Mouse (Mus musculus) heart, embryonic 16.5 days (tissue): ENCODE measurements at regions not wholly inside any gene's neighbourhood (a gene's known extent, or its start where the extent isn't known, plus 50 kb on each side); places are given as distances from the start of the nearest gene placed in this dataset.
A peak's percentile ranks its signal among the peaks of the same experiment; 100 is the strongest.

Experiments
- ATAC-seq: fragments of 200-750 bp; cut with Nextera tagmentation; replicated peaks from 2 replicates; pipeline ENCODE4 v1.8.0; 2017; ENCODE audit warnings: moderate number of reproducible peaks; ENCODE audit not compliant: insufficient read depth, low FRiP score; ENCODE audit errors: extremely low read depth
- H3K27ac ChIP-seq: fragments of 300-500 bp; sonication (generic); 2 replicates; pipeline ENCODE4 v1.5.1; 2014; ENCODE audit warnings: mild to moderate bottlenecking, low read length, control low read depth, moderate library complexity
- H3K27me3 ChIP-seq: fragments of 300-500 bp; sonication (generic); 2 replicates; pipeline ENCODE4 v1.6.1; 2014; ENCODE audit warnings: low read length, mixed read lengths; ENCODE audit not compliant: control insufficient read depth, insufficient read depth
- H3K36me3 ChIP-seq: fragments of 300-500 bp; sonication (generic); 2 replicates; pipeline ENCODE4 v1.6.1; 2014; ENCODE audit not compliant: control insufficient read depth, insufficient read depth
- H3K4me1 ChIP-seq: fragments of 300-500 bp; sonication (generic); 2 replicates; pipeline ENCODE4 v1.6.1; 2014; ENCODE audit warnings: low read length, mixed read lengths; ENCODE audit not compliant: control insufficient read depth, insufficient read depth
- H3K4me2 ChIP-seq: fragments of 300-500 bp; sonication (generic); 2 replicates; pipeline ENCODE4 v1.6.1; 2014; ENCODE audit warnings: low read depth, mild to moderate bottlenecking, control low read depth, low read length
- H3K4me3 ChIP-seq: fragments of 300-500 bp; sonication (generic); 2 replicates; pipeline ENCODE4 v1.5.1; 2014; ENCODE audit warnings: mild to moderate bottlenecking, control low read depth, low read length
- H3K9ac ChIP-seq: fragments of 300-500 bp; sonication (generic); 2 replicates; pipeline ENCODE4 v1.6.1; 2014; ENCODE audit warnings: low read length, control low read depth
- H3K9me3 ChIP-seq: fragments of 300-500 bp; sonication (generic); replicated peaks from 2 replicates; pipeline ENCODE4 v1.6.1; 2016; ENCODE audit warnings: low read length; ENCODE audit not compliant: control insufficient read depth
- WGBS: fragments of 180-500 bp; shearing (Covaris S2); extraction: QIAGEN DNeasy Blood & Tissue Kit; methylation state at CpG from one replicate; pipeline ENCODE4 v1.1.7; 2014; 5-methylcytosine and 5-hydroxymethylcytosine counted together

- no peak overlapping the region for H3K4me3 ChIP-seq
Measured at GRCm38 (mm10) chr3:58312623-58313022, 101.9 kb upstream of the Tsc22d2 start.

DNA sequence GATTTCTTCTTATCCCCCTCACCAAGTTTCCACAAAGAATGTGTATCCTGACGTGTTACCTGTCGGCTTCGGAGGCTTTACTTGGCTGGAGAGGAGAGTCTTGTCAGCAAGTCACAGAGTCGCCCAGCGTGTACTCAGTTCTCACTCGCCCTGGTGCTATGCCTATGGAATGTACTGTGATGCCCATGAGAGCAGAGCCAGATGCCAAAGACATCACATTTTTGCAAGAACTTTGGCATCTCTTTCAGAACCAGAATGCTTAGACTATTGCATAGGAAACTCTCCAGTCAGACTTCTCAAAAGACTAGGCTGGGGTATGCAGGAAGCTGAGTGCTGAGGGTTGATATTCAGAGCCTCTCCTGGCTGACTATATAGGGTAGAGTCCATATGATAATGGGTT, 99.3 kb upstream of the Tsc22d2 start:
- no peaks in the 10 kb centered on the region for H3K36me3 ChIP-seq
- no peak for ATAC-seq
- H3K27me3 ChIP-seq = no peaks in the 10 kb centered on the region
- no peak overlapping the region for H3K9ac ChIP-seq
- H3K4me1 ChIP-seq = peaks cover 8% of the 10 kb centered on the region
- H3K27ac ChIP-seq = no peak overlapping the region
- WGBS = 41% methylated on average over 6 of the region's 6 CpGs
- H3K4me3 ChIP-seq = no peak overlapping the region
- H3K4me2 ChIP-seq = no peak overlapping the region
- no peaks in the 10 kb centered on the region for H3K9me3 ChIP-seq

More at GRCm38 (mm10) chr3:58312623-58313022, 101.9 kb upstream of the Tsc22d2 start:
- 50% methylated on average over 6 of the region's 6 CpGs for WGBS
- Histone ChIP-seq H3K9me3 (no peaks in the 10 kb centered on the region), H3K9ac (no peak overlapping the region), H3K4me1 (peaks cover 14% of the 10 kb centered on the region), H3K36me3 (no peaks in the 10 kb centered on the region), H3K4me2 (no peak overlapping the region), H3K27me3 (no peaks in the 10 kb centered on the region), H3K27ac (no peak overlapping the region)
- no peak for ATAC-seq

GRCm38 (mm10) chr3:58317240-58317639, 97.3 kb upstream of the Tsc22d2 start:
- no peak overlapping the region for H3K27ac ChIP-seq
- H3K9me3 ChIP-seq = no peaks in the 10 kb centered on the region
- peaks cover 4% of the 10 kb centered on the region for H3K4me1 ChIP-seq
- H3K4me3 ChIP-seq = no peak overlapping the region
- no peaks in the 10 kb centered on the region for H3K36me3 ChIP-seq
- no peak overlapping the region for H3K4me2 ChIP-seq
- H3K27me3 ChIP-seq = no peaks in the 10 kb centered on the region
- H3K9ac ChIP-seq = no peak overlapping the region
- 61% methylated on average over 2 of the region's 2 CpGs for whole genome bisulfite sequencing
- ATAC-seq = no peak

DNA sequence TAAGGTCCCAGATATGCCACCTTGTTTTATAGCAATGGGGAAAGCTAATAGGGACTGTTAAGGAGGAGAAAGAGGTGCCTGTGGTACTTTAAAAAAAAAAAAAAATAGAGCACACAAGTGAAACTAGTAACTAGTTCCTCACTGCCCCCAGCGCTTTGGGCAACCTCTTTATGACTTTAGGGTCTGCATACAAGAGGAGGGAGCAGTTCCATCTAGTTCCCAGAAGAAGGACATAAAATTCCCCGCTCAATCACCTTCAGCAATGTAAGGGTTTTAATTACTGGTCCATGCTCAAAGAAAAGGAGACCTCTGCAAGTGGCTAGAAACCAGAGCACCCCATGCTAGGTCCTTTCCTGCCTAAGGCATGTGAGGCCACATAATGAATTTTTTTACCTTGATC, 95.8 kb upstream of the Tsc22d2 start:
- ATAC-seq = no peak
- no peak overlapping the region for H3K4me3 ChIP-seq
- H3K4me2 ChIP-seq = no peak overlapping the region
- WGBS = 90% methylated on average over 2 of the region's 2 CpGs
- no peaks in the 10 kb centered on the region for H3K9me3 ChIP-seq
- no peak overlapping the region for H3K9ac ChIP-seq
- H3K27ac ChIP-seq = no peak overlapping the region
- peaks cover 2% of the 10 kb centered on the region; the same call in 1 of the 2 replicates for H3K4me1 ChIP-seq
- no peaks in the 10 kb centered on the region for H3K27me3 ChIP-seq
- H3K36me3 ChIP-seq = no peaks in the 10 kb centered on the region

- H3K9ac ChIP-seq = no peak overlapping the region
- H3K36me3 ChIP-seq = no peaks in the 10 kb centered on the region
- H3K4me3 ChIP-seq = no peak overlapping the region
- no peaks in the 10 kb centered on the region for H3K27me3 ChIP-seq
- H3K27ac ChIP-seq = no peak overlapping the region
- H3K4me1 ChIP-seq = peaks cover 2% of the 10 kb centered on the region; the same call in 1 of the 2 replicates
- no peaks in the 10 kb centered on the region for H3K9me3 ChIP-seq
- 72% methylated on average over 1 of the region's 1 CpGs for WGBS
- no peak for ATAC-seq
- no peak overlapping the region for H3K4me2 ChIP-seq
Measured at GRCm38 (mm10) chr3:58319463-58319862, 95.1 kb upstream of the Tsc22d2 start.

DNA sequence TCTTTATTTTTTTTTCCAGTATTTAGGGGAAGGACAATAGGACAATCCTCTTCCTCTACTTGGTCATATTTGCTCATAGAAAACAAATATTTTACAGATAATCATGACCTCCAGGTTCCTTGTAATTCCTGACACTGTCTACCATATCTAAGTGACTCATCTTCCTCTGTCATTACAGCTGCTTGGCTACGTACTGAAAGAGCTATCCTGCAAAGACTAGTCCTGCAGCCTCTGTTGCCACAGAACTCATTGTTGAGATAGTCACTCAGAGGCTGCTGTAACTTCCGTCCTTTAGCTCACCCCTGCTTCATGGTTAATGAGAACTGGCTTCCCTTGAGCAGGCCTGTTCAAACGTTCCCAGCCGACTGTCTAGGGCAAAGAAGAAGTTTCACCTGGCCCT, 93.7 kb upstream of the Tsc22d2 start:
- no peaks in the 10 kb centered on the region for H3K27me3 ChIP-seq
- H3K36me3 ChIP-seq = no peaks in the 10 kb centered on the region
- H3K9me3 ChIP-seq = no peaks in the 10 kb centered on the region
- no peak overlapping the region for H3K4me2 ChIP-seq
- no peaks in the 10 kb centered on the region for H3K4me1 ChIP-seq
- no peak overlapping the region for H3K27ac ChIP-seq
- no peak for ATAC-seq
- H3K9ac ChIP-seq = no peak overlapping the region
- WGBS = 54% methylated on average over 4 of the region's 4 CpGs
- no peak overlapping the region for H3K4me3 ChIP-seq

DNA sequence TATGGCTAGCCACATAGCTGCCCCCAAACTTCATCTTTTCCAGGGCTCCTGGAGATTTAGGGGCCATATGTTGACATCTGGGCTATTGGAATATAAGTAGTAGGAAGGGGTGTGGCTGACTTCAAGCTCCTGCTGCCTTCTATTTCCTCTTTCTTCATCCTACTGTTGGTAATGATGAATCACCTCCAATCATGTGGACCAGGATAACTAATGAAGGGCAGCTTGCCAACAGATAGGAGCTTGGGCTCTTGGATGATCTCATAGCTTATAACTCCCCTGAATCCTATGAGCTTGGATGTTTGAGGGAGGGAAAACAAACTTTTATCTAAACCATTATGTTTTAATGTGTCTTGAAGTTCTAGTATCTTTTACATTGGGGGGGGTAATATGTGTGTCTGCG, 92.2 kb upstream of the Tsc22d2 start:
- 79% methylated on average over 1 of the region's 1 CpGs for WGBS
- H3K27ac ChIP-seq = no peak overlapping the region
- H3K27me3 ChIP-seq = no peaks in the 10 kb centered on the region
- no peak for ATAC-seq
- H3K4me1 ChIP-seq = no peaks in the 10 kb centered on the region
- H3K9me3 ChIP-seq = no peaks in the 10 kb centered on the region
- no peak overlapping the region for H3K9ac ChIP-seq
- H3K36me3 ChIP-seq = no peaks in the 10 kb centered on the region
- no peak overlapping the region for H3K4me3 ChIP-seq
- H3K4me2 ChIP-seq = no peak overlapping the region

- H3K4me3 ChIP-seq = no peak overlapping the region
- ATAC-seq = no peak
- H3K9me3 ChIP-seq = no peaks in the 10 kb centered on the region
- H3K27me3 ChIP-seq = no peaks in the 10 kb centered on the region
- H3K4me2 ChIP-seq = no peak overlapping the region
- H3K36me3 ChIP-seq = no peaks in the 10 kb centered on the region
- H3K9ac ChIP-seq = no peak overlapping the region
- peaks cover 6% of the 10 kb centered on the region for H3K4me1 ChIP-seq
- WGBS = 68% methylated on average over 2 of the region's 2 CpGs
- H3K27ac ChIP-seq = no peak overlapping the region
Measured at GRCm38 (mm10) chr3:58327721-58328120, 86.8 kb upstream of the Tsc22d2 start.

- Histone ChIP-seq H3K9ac (no peak overlapping the region), H3K4me3 (no peak overlapping the region), H3K27ac (peak overlapping the region; percentile 62; the same call in 1 of the 2 replicates), H3K4me1 (peaks cover 22% of the 10 kb centered on the region), H3K4me2 (no peak overlapping the region), H3K36me3 (no peaks in the 10 kb centered on the region), H3K27me3 (no peaks in the 10 kb centered on the region), H3K9me3 (no peaks in the 10 kb centered on the region)
- 39% methylated on average over 2 of the region's 2 CpGs for WGBS
- ATAC-seq = peak; percentile 88
Measured at GRCm38 (mm10) chr3:58330186-58330585, 84.3 kb upstream of the Tsc22d2 start.
